Mouse (Mus musculus): ENCODE data around the gene Lamtor4.

DNA sequence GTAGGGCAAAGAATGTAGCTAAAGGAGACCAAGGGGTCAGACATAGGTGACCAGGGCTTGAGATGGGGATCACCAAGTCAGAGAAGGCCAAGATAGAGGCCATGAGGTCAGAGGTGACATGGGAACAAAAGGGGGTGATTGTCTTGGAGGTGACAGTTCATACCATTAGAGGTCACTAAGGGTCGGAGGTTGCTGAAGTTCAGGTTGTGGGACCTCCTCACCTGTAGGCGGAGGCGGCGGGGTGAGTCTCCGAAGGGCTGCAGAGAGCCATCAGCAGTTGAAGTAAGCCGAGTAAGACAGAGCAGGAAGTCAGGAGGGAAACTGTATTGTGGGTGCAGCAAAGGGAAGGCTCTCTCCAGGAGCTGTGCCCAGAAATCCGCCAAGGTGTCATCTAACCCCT is 22.7 kb downstream of the Lamtor4 start:
- TF ChIP-seq CTCF (IDR thresholded peaks at IDR 0.05; ENCODE audit: extremely low read depth, insufficient read length, insufficient replicate concordance, low read depth, low read length) (no peak), POLR2A (IDR thresholded peaks at IDR 0.05; ENCODE audit: low read depth, low read length) (no peak)
